Mouse (Mus musculus): Measurements from ENCODE around the gene Prkag2. TPM values are rescaled to one million over a fixed set of nuclear protein-coding genes. Genes with fewer than 3 reads are reported as not detected.

Gene Prkag2
- 38.2 and 40.3 TPM in 2 replicates for polyA plus RNA-seq (2015; fragmentation: Nextera tagmentation; extraction: Ambion mirVana)

GRCm38 (mm10) chr5:25100516-25101125, at the start of gene Prkag2:
Gene Prkag2 (minus strand): TSS chr5:25100642.
- H3K4me1 ChIP-seq = peaks cover 28% of the 10 kb centered on the region
- 0 out of 2 replicates have a peak within 1 kb of the TSS, but pooled peaks have one; percentile 10 for H3K27ac ChIP-seq
- under 1% methylated on average over 46 of the region's 50 CpGs for WGBS

GRCm38 (mm10) chr5:25149331-25149965, 49.0 kb upstream of the Prkag2 start:
- H3K9me3 ChIP-seq (replicated peaks) = no peaks in the 10 kb centered on the region
- peaks cover 3% of the 10 kb centered on the region; the same call in 1 of the 2 replicates for H3K4me1 ChIP-seq
- no peak overlapping the region for H3K4me2 ChIP-seq
- H3K9ac ChIP-seq = no peak overlapping the region
- H3K27me3 ChIP-seq = no peaks in the 10 kb centered on the region
- ATAC-seq (replicated peaks; ENCODE audit: low FRiP score) = no peak
- H3K27ac ChIP-seq = no peak overlapping the region
- H3K4me3 ChIP-seq (replicated peaks) = no peak overlapping the region
- WGBS = 82% methylated on average over 2 of the region's 2 CpGs
- H3K36me3 ChIP-seq = no peaks in the 10 kb centered on the region

More at GRCm38 (mm10) chr5:25100516-25101125, at the start of gene Prkag2:
- peak within 1 kb of the TSS; percentile 66 for H3K4me3 ChIP-seq (replicated peaks)
- H3K9ac ChIP-seq = peak within 1 kb of the TSS; percentile 61
- H3K4me2 ChIP-seq = peak within 1 kb of the TSS; percentile 99
- no peaks in the 10 kb centered on the region for H3K9me3 ChIP-seq (replicated peaks)
- peaks cover 40% of the 10 kb centered on the region for H3K27me3 ChIP-seq
- ATAC-seq (replicated peaks; ENCODE audit: low FRiP score) = peak; percentile 61
- no peaks in the 10 kb centered on the region for H3K36me3 ChIP-seq

DNA sequence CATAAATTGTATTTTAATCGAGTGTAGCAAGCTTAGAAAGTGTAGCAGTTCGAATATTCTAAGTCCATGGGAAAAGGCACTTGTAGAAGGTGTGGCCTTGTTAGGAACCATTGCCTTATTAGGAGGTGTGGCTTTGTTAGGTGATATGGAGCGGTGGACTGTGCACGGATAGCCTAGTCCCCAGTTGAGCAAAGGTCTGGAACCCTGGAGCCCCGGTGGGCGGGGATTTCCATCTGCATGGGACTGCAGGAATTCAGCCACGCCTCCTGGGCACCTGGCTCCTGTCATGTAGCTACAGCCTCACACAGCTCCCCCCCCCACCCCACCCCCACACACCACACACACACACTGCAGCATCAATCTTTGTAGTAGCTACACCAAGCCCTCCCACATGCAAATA, 46.3 kb upstream of the Prkag2 start:
- H3K9ac ChIP-seq = no peak overlapping the region
- no peaks in the 10 kb centered on the region for H3K27me3 ChIP-seq
- no peak overlapping the region for H3K4me2 ChIP-seq
- no peak overlapping the region for H3K27ac ChIP-seq
- H3K9me3 ChIP-seq (replicated peaks) = no peaks in the 10 kb centered on the region
- 71% methylated on average over 7 of the region's 7 CpGs for WGBS
- no peaks in the 10 kb centered on the region for H3K36me3 ChIP-seq
- ATAC-seq (replicated peaks; ENCODE audit: low FRiP score) = no peak
- H3K4me3 ChIP-seq (replicated peaks) = no peak overlapping the region
- H3K4me1 ChIP-seq = no peaks in the 10 kb centered on the region

GRCm38 (mm10) chr5:25127865-25128264, 27.4 kb upstream of the Prkag2 start:
- H3K4me3 ChIP-seq (replicated peaks) = no peak overlapping the region
- no peak overlapping the region for H3K4me2 ChIP-seq
- no peaks in the 10 kb centered on the region for H3K27me3 ChIP-seq
- H3K9ac ChIP-seq = no peak overlapping the region
- H3K9me3 ChIP-seq (replicated peaks) = no peaks in the 10 kb centered on the region
- no peaks in the 10 kb centered on the region for H3K4me1 ChIP-seq
- ATAC-seq (replicated peaks; ENCODE audit: low FRiP score) = no peak
- H3K27ac ChIP-seq = no peak overlapping the region
- 85% methylated on average over 4 of the region's 4 CpGs for WGBS
- no peaks in the 10 kb centered on the region for H3K36me3 ChIP-seq

- WGBS = 84% methylated on average over 3 of the region's 3 CpGs
- no peaks in the 10 kb centered on the region for H3K27me3 ChIP-seq
- H3K4me3 ChIP-seq (replicated peaks) = no peak overlapping the region
- H3K4me2 ChIP-seq = no peak overlapping the region
- H3K27ac ChIP-seq = no peak overlapping the region
- no peaks in the 10 kb centered on the region for H3K36me3 ChIP-seq
- H3K9me3 ChIP-seq (replicated peaks) = no peaks in the 10 kb centered on the region
- H3K9ac ChIP-seq = no peak overlapping the region
- H3K4me1 ChIP-seq = no peaks in the 10 kb centered on the region
- no peak for ATAC-seq (replicated peaks; ENCODE audit: low FRiP score)
Observed at GRCm38 (mm10) chr5:25125884-25126560, 25.6 kb upstream of the Prkag2 start.

- Histone ChIP-seq H3K4me2 (no peak overlapping the region), H3K9ac (no peak overlapping the region), H3K4me3 (replicated peaks) (no peak overlapping the region), H3K9me3 (replicated peaks) (no peaks in the 10 kb centered on the region), H3K27ac (no peak overlapping the region), H3K27me3 (no peaks in the 10 kb centered on the region), H3K36me3 (no peaks in the 10 kb centered on the region), H3K4me1 (no peaks in the 10 kb centered on the region)
- WGBS = 79% methylated on average over 1 of the region's 1 CpGs
- ATAC-seq (replicated peaks; ENCODE audit: low FRiP score) = no peak
Observed at GRCm38 (mm10) chr5:25122534-25122933, 22.1 kb upstream of the Prkag2 start.

DNA sequence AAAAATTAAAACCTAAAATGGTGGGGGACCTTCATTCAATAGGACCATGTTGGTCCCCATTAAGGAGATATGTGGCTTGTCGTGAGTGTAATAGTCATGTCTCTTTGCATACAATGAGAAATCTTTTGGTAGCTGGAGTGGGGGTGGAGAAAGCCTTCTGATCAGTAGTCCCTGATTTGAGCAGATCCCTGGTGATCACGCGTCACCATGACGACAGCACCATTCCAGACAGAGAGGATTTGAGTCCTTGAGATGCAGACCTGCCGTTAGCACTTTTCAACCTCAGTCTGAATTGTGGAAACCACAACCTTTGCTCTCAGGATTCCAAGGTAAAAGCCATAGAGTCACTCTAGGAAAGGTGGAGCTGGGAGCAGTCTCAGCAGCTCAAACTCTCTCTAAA, 18.7 kb upstream of the Prkag2 start:
- Histone ChIP-seq H3K27me3 (no peaks in the 10 kb centered on the region), H3K4me2 (no peak overlapping the region), H3K9me3 (replicated peaks) (no peaks in the 10 kb centered on the region), H3K4me1 (no peaks in the 10 kb centered on the region), H3K27ac (no peak overlapping the region), H3K9ac (no peak overlapping the region), H3K4me3 (replicated peaks) (no peak overlapping the region), H3K36me3 (no peaks in the 10 kb centered on the region)
- ATAC-seq (replicated peaks; ENCODE audit: low FRiP score) = no peak
- WGBS = 87% methylated on average over 5 of the region's 5 CpGs

DNA sequence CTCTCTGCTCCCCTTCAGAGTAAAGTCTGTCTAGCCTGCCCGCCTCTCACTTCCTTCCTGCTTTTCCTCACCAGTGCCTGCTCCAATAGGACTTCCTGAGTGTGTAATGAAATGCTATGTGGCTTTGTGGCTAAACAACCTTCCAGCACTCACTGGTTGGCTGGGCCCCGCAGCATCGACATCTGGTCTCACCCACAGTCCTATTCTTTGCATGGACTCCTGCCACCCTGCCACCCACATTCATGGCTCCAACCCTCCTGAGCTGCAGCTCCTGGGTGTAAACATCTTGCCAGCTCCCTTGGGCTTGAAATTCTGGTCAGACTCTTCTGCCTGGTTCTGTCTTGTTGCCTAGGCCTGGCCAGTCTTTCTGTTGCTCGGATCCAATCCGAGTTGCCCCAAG, 15.6 kb upstream of the Prkag2 start:
- H3K9me3 ChIP-seq (replicated peaks) = no peaks in the 10 kb centered on the region
- H3K4me2 ChIP-seq = no peak overlapping the region
- no peaks in the 10 kb centered on the region for H3K4me1 ChIP-seq
- no peaks in the 10 kb centered on the region for H3K36me3 ChIP-seq
- H3K4me3 ChIP-seq (replicated peaks) = no peak overlapping the region
- no peaks in the 10 kb centered on the region for H3K27me3 ChIP-seq
- H3K9ac ChIP-seq = no peak overlapping the region
- no peak overlapping the region for H3K27ac ChIP-seq
- 71% methylated on average over 5 of the region's 5 CpGs for WGBS
- ATAC-seq (replicated peaks; ENCODE audit: low FRiP score) = no peak

GRCm38 (mm10) chr5:25115216-25115615, 14.8 kb upstream of the Prkag2 start:
- Histone ChIP-seq H3K9ac (no peak overlapping the region), H3K9me3 (replicated peaks) (no peaks in the 10 kb centered on the region), H3K36me3 (no peaks in the 10 kb centered on the region), H3K27ac (no peak overlapping the region), H3K4me1 (no peaks in the 10 kb centered on the region), H3K27me3 (no peaks in the 10 kb centered on the region), H3K4me2 (no peak overlapping the region), H3K4me3 (replicated peaks) (no peak overlapping the region)
- 57% methylated on average over 5 of the region's 5 CpGs for WGBS
- no peak for ATAC-seq (replicated peaks; ENCODE audit: low FRiP score)

DNA sequence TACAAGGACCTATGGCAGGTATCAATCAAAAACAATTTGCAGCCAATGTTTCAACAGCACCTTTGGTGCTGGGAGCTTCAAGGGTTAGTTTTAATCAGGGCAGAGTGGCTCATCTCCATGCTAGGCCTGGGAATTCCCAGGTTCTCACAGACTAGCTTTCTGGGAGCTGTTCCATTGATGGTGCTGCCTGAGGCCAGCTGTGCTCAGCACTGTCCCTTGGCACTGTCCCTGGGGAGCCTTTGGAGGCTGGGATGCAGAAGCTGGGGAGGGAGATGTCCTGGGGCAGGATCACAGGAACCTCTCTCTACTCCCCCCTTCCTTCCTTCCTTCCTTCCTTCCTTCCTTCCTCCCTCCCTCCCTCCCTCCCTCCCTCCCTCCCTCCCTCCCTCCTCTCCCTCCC, 13.7 kb upstream of the Prkag2 start:
- no peaks in the 10 kb centered on the region for H3K36me3 ChIP-seq
- H3K4me3 ChIP-seq (replicated peaks) = no peak overlapping the region
- H3K4me1 ChIP-seq = no peaks in the 10 kb centered on the region
- H3K4me2 ChIP-seq = no peak overlapping the region
- no peaks in the 10 kb centered on the region for H3K9me3 ChIP-seq (replicated peaks)
- H3K27me3 ChIP-seq = no peaks in the 10 kb centered on the region
- no peak overlapping the region for H3K27ac ChIP-seq
- no peak for ATAC-seq (replicated peaks; ENCODE audit: low FRiP score)
- no peak overlapping the region for H3K9ac ChIP-seq

DNA sequence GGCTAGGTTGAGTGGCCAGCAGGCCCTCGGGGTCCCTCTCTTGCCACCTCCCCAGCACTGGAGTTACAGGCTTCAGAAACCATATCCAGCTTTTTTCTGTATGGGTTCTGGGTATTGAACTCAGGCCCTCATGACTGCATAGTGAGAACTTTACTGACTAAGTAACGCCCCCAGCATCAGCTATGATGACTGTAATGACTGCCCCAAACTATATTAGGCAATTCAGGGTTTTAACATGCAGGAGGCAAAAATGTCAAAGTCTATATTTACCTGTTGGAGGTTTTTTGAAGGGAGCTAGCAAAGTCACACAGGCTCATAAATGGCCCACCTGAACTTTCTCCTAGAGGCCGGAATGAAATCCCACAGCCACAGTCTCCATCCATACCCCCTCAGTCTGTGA, 9.9 kb upstream of the Prkag2 start:
- Histone ChIP-seq H3K4me2 (no peak overlapping the region), H3K36me3 (no peaks in the 10 kb centered on the region), H3K27ac (no peak overlapping the region), H3K4me1 (no peaks in the 10 kb centered on the region), H3K27me3 (no peaks in the 10 kb centered on the region), H3K9ac (no peak overlapping the region), H3K9me3 (replicated peaks) (no peaks in the 10 kb centered on the region), H3K4me3 (replicated peaks) (no peak overlapping the region)
- 86% methylated on average over 3 of the region's 3 CpGs for WGBS
- ATAC-seq (replicated peaks; ENCODE audit: low FRiP score) = no peak

- H3K4me2 ChIP-seq = no peak overlapping the region
- H3K36me3 ChIP-seq = no peaks in the 10 kb centered on the region
- H3K4me1 ChIP-seq = peaks cover 6% of the 10 kb centered on the region
- 0 out of 2 replicates have a peak, but pooled peaks cover 7% of the 10 kb centered on the region for H3K27me3 ChIP-seq
- H3K9me3 ChIP-seq (replicated peaks) = no peaks in the 10 kb centered on the region
- no peak for ATAC-seq (replicated peaks; ENCODE audit: low FRiP score)
- no peak overlapping the region for H3K9ac ChIP-seq
- H3K4me3 ChIP-seq (replicated peaks) = no peak overlapping the region
- H3K27ac ChIP-seq = no peak overlapping the region
Observed at GRCm38 (mm10) chr5:25105748-25106147, 5.3 kb upstream of the Prkag2 start.
